Mouse (Mus musculus) forebrain, embryonic 16.5 days (tissue): ENCODE results near the gene Haus3. TPM values are rescaled to one million over a fixed set of nuclear protein-coding genes. Genes with fewer than 3 reads are reported as not detected.

ENCODE experiments used
- ATAC-seq: fragments of 200-750 bp; cut with Nextera tagmentation; 2 replicates; pipeline ENCODE4 v1.8.0; 2017; ENCODE audit warnings: mild to moderate bottlenecking, moderate library complexity
- H3K27ac ChIP-seq: fragments of 300-500 bp; sonication (generic); 2 replicates; pipeline ENCODE4 v1.5.1; 2014; ENCODE audit warnings: low read length, control low read depth
- H3K27me3 ChIP-seq: fragments of 300-500 bp; sonication (generic); replicated peaks from 2 replicates; pipeline ENCODE4 v1.6.1; 2014; ENCODE audit warnings: low read length; ENCODE audit not compliant: control insufficient read depth, insufficient read depth
- H3K36me3 ChIP-seq: fragments of 300-500 bp; sonication (generic); 2 replicates; pipeline ENCODE4 v1.6.1; 2014; ENCODE audit not compliant: control insufficient read depth, insufficient read depth
- H3K4me1 ChIP-seq: fragments of 300-500 bp; sonication (generic); replicated peaks from 2 replicates; pipeline ENCODE4 v1.6.1; 2014; ENCODE audit warnings: low read length; ENCODE audit not compliant: control insufficient read depth, insufficient read depth
- H3K4me2 ChIP-seq: fragments of 300-500 bp; sonication (generic); 2 replicates; pipeline ENCODE4 v1.6.1; 2014; ENCODE audit warnings: mild to moderate bottlenecking, low read length, control low read depth
- H3K4me3 ChIP-seq: fragments of 300-500 bp; sonication (generic); replicated peaks from 2 replicates; pipeline ENCODE4 v1.5.1; 2014; ENCODE audit warnings: mild to moderate bottlenecking, low read length, control low read depth
- H3K9ac ChIP-seq: fragments of 300-500 bp; sonication (generic); replicated peaks from 2 replicates; pipeline ENCODE4 v1.6.1; 2014; ENCODE audit warnings: low read depth, low read length, control low read depth
- H3K9me3 ChIP-seq: fragments of 300-500 bp; sonication (generic); 2 replicates; pipeline ENCODE4 v1.6.1; 2016; ENCODE audit warnings: low read length; ENCODE audit not compliant: control insufficient read depth
- WGBS: fragments of 180-500 bp; shearing (Covaris S2); extraction: QIAGEN DNeasy Blood & Tissue Kit; methylation state at CpG from one replicate; pipeline ENCODE4 v1.1.7; 2014; 5-methylcytosine and 5-hydroxymethylcytosine counted together
- polyA plus RNA-seq: library from polyadenylated mRNA; unstranded; fragments of >200 nt; fragmentation: Nextera tagmentation; extraction: Ambion mirVana; gene quantifications from 2 replicates; pipeline ENCODE4 v1.2.1, GENCODE M21; 2015

Gene Haus3
- polyA plus RNA-seq, 1 experiment from 2014 or later, result 18.0 TPM

- Histone ChIP-seq H3K27me3 (no peaks in the 10 kb centered on the region), H3K4me2 (no peak overlapping the region), H3K9me3 (no peaks in the 10 kb centered on the region), H3K4me1 (peaks cover 9% of the 10 kb centered on the region), H3K4me3 (no peak overlapping the region), H3K27ac (no peak overlapping the region), H3K9ac (no peak overlapping the region), H3K36me3 (no peaks in the 10 kb centered on the region)
- 70% methylated on average over 4 of the region's 4 CpGs for WGBS
- ATAC-seq, result no peak
Measured at GRCm38 (mm10) chr5:34202006-34202405, 32.7 kb upstream of the Haus3 start.

- H3K36me3 ChIP-seq, result no peaks in the 10 kb centered on the region
- H3K4me3 ChIP-seq, result no peak overlapping the region
- H3K27me3 ChIP-seq, result no peaks in the 10 kb centered on the region
- H3K4me1 ChIP-seq, result peaks cover 11% of the 10 kb centered on the region
- no peak overlapping the region for H3K4me2 ChIP-seq
- H3K9ac ChIP-seq, result no peak overlapping the region
- no peak overlapping the region for H3K27ac ChIP-seq
- H3K9me3 ChIP-seq, result no peaks in the 10 kb centered on the region
- 56% methylated on average over 2 of the region's 2 CpGs for whole genome bisulfite sequencing
- ATAC-seq, result no peak
Measured at GRCm38 (mm10) chr5:34201396-34201795, 32.1 kb upstream of the Haus3 start.

- Histone ChIP-seq H3K36me3 (no peaks in the 10 kb centered on the region), H3K27me3 (no peaks in the 10 kb centered on the region), H3K4me2 (no peak overlapping the region), H3K9ac (no peak overlapping the region), H3K9me3 (no peaks in the 10 kb centered on the region), H3K4me3 (no peak overlapping the region), H3K27ac (no peak overlapping the region), H3K4me1 (peaks cover 11% of the 10 kb centered on the region)
- no peak for ATAC-seq
- WGBS, result 91% methylated on average over 6 of the region's 6 CpGs
Measured at GRCm38 (mm10) chr5:34198615-34199014, 29.3 kb upstream of the Haus3 start.

- Histone ChIP-seq H3K27me3 (no peaks in the 10 kb centered on the region), H3K27ac (no peak overlapping the region), H3K9ac (no peak overlapping the region), H3K4me1 (peaks cover 11% of the 10 kb centered on the region), H3K36me3 (no peaks in the 10 kb centered on the region), H3K4me3 (no peak overlapping the region), H3K9me3 (no peaks in the 10 kb centered on the region), H3K4me2 (no peak overlapping the region)
- ATAC-seq, result peak; percentile 57
- 79% methylated on average over 4 of the region's 4 CpGs for WGBS
Measured at GRCm38 (mm10) chr5:34197243-34197642, 27.9 kb upstream of the Haus3 start.

GRCm38 (mm10) chr5:34196423-34196822 lies 27.1 kb upstream of the Haus3 start:
- 80% methylated on average over 7 of the region's 7 CpGs for WGBS
- H3K27ac ChIP-seq, result no peak overlapping the region
- no peaks in the 10 kb centered on the region for H3K27me3 ChIP-seq
- no peak overlapping the region for H3K9ac ChIP-seq
- no peaks in the 10 kb centered on the region for H3K9me3 ChIP-seq
- H3K4me1 ChIP-seq, result peaks cover 11% of the 10 kb centered on the region
- H3K4me2 ChIP-seq, result no peak overlapping the region
- no peak for ATAC-seq
- H3K4me3 ChIP-seq, result no peak overlapping the region
- H3K36me3 ChIP-seq, result no peaks in the 10 kb centered on the region

- 94% methylated on average over 12 of the region's 12 CpGs for WGBS
- ATAC-seq, result no peak
- no peak overlapping the region for H3K4me2 ChIP-seq
- no peaks in the 10 kb centered on the region for H3K36me3 ChIP-seq
- H3K4me3 ChIP-seq, result no peak overlapping the region
- no peak overlapping the region for H3K9ac ChIP-seq
- peaks cover 8% of the 10 kb centered on the region for H3K4me1 ChIP-seq
- no peaks in the 10 kb centered on the region for H3K9me3 ChIP-seq
- H3K27ac ChIP-seq, result no peak overlapping the region
- H3K27me3 ChIP-seq, result no peaks in the 10 kb centered on the region
Measured at GRCm38 (mm10) chr5:34195786-34196185, 26.5 kb upstream of the Haus3 start.

- no peak overlapping the region for H3K4me2 ChIP-seq
- H3K4me1 ChIP-seq, result peaks cover 8% of the 10 kb centered on the region
- no peak for ATAC-seq
- H3K36me3 ChIP-seq, result no peaks in the 10 kb centered on the region
- H3K27ac ChIP-seq, result no peak overlapping the region
- H3K4me3 ChIP-seq, result no peak overlapping the region
- no peaks in the 10 kb centered on the region for H3K9me3 ChIP-seq
- 82% methylated on average over 6 of the region's 6 CpGs for WGBS
- H3K27me3 ChIP-seq, result no peaks in the 10 kb centered on the region
- no peak overlapping the region for H3K9ac ChIP-seq
Measured at GRCm38 (mm10) chr5:34194975-34195662, 25.8 kb upstream of the Haus3 start.

GRCm38 (mm10) chr5:34194426-34194825 lies 25.1 kb upstream of the Haus3 start:
- Histone ChIP-seq H3K4me3 (no peak overlapping the region), H3K4me2 (no peak overlapping the region), H3K9ac (no peak overlapping the region), H3K27ac (no peak overlapping the region), H3K27me3 (no peaks in the 10 kb centered on the region), H3K4me1 (peaks cover 8% of the 10 kb centered on the region), H3K36me3 (no peaks in the 10 kb centered on the region), H3K9me3 (no peaks in the 10 kb centered on the region)
- ATAC-seq, result no peak
- 52% methylated on average over 1 of the region's 1 CpGs for WGBS

GRCm38 (mm10) chr5:34191843-34192242 lies 22.5 kb upstream of the Haus3 start:
- Histone ChIP-seq H3K27ac (no peak overlapping the region), H3K4me2 (no peak overlapping the region), H3K4me1 (peaks cover 7% of the 10 kb centered on the region), H3K9ac (no peak overlapping the region), H3K9me3 (no peaks in the 10 kb centered on the region), H3K27me3 (0 out of 2 replicates have a peak, but pooled peaks cover 2% of the 10 kb centered on the region), H3K36me3 (no peaks in the 10 kb centered on the region), H3K4me3 (no peak overlapping the region)
- 77% methylated on average over 4 of the region's 4 CpGs for WGBS
- ATAC-seq, result no peak

GRCm38 (mm10) chr5:34191021-34191420 lies 21.7 kb upstream of the Haus3 start:
- 50% methylated on average over 4 of the region's 4 CpGs for WGBS
- Histone ChIP-seq H3K27ac (no peak overlapping the region), H3K9ac (no peak overlapping the region), H3K27me3 (0 out of 2 replicates have a peak, but pooled peaks cover 2% of the 10 kb centered on the region), H3K4me2 (no peak overlapping the region), H3K9me3 (no peaks in the 10 kb centered on the region), H3K4me3 (no peak overlapping the region), H3K4me1 (peaks cover 14% of the 10 kb centered on the region), H3K36me3 (no peaks in the 10 kb centered on the region)
- no peak for ATAC-seq
